Mouse (Mus musculus) kidney, adult 2 months (tissue): Measurements from ENCODE around the gene Fbxl19.

Source experiments
- CTCF ChIP-seq: fragments of 200-500 bp; conservative IDR thresholded peaks from 2 replicates; pipeline ENCODE4 v1.5.1; 2011; ENCODE audit warnings: low read depth, mild to moderate bottlenecking, control low read depth, low read length, moderate library complexity, mixed read lengths; ENCODE audit not compliant: insufficient read depth, insufficient read length
- POLR2A ChIP-seq: fragments of 200-500 bp; IDR thresholded peaks from one replicate; pipeline ENCODE4 v1.6.1; 2011; ENCODE audit warnings: low read depth, low read length, control low read depth

- no peak for TF ChIP-seq POLR2A
- TF ChIP-seq CTCF: no peak
Measured at GRCm38 (mm10) chr7:127753741-127754140, 9.4 kb downstream of the Fbxl19 start.
